Mouse (Mus musculus): ENCODE measurements around the gene Tm4sf5.

Tm4sf5 gene

GRCm38 (mm10) chr11:70541415-70541814 is 36.4 kb downstream of the Tm4sf5 start:
- DNase-seq (ENCODE audit: low spot score): no peak

GRCm38 (mm10) chr11:70544496-70544895 is 39.5 kb downstream of the Tm4sf5 start:
- DNase-seq (ENCODE audit: low spot score): no peak

GRCm38 (mm10) chr11:70551526-70551925 is 46.5 kb downstream of the Tm4sf5 start:
- DNase-seq (ENCODE audit: low spot score): no peak

GRCm38 (mm10) chr11:70553940-70554339 is 48.9 kb downstream of the Tm4sf5 start:
- DNase-seq (ENCODE audit: low spot score): no peak

GRCm38 (mm10) chr11:70557545-70557944 is 52.5 kb downstream of the Tm4sf5 start:
- DNase-seq (ENCODE audit: low spot score): no peak
